Comparison of ENCODE assay signal across 20 mouse cellular contexts in the genomic region with DNA sequence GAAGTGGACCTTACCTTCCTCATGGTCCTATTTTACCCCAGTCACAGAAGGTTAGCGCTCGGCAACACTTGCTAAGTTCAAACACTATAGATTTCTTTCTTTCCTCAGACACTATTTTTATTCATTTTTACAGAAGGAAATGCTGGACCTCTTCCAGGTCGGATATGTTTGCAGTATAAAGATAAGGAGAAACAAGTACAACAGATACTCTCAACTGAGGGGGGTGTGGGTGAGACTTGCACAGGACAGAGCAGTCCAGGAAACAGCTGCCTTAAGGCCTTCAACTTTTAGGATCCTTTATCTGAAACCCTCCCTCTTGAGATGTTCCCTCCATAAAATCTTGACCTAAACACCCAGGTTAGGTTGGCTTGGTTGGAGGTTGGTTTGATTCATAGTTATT.
A peak's percentile ranks its signal among the peaks of the same experiment; 100 is the strongest.
DNase-seq lines count a peak whose midpoint lies in the region; ATAC-seq and TF ChIP-seq lines count a peak whose summit lies in the region.
"Had no signal": no experiment of that assay in that cellular context is flagged by ENCODE, and none has a peak within 500 bp of the region (broad histone marks: within the 10 kb centered on the region; RNA-seq: fewer than 3 reads in every experiment).

No protein-coding gene starts in this region.

- 50% methylated on average over 3 of the region's 3 CpGs for WGBS in heart, postnatal 0 days
- 36% methylated on average over 3 of the region's 3 CpGs for WGBS in lung, embryonic 14.5 days

- no peak overlapping the region for H3K27ac ChIP-seq in heart, postnatal 0 days (ENCODE audit: low read depth)
- H3K27ac ChIP-seq in lung, embryonic 14.5 days (ENCODE audit: low read depth) = no peak overlapping the region
- H3K27ac ChIP-seq: embryonic facial prominence, embryonic 12.5 days; forebrain, embryonic 12.5 days; gastrocnemius, adult 2 months; hindbrain, embryonic 12.5 days; intestine, embryonic 15.5 days; neural tube, embryonic 12.5 days; stomach, postnatal 0 days had no signal

- no peak for TF ChIP-seq EP300 in heart, postnatal 0 days (IDR thresholded peaks at IDR 0.05; ENCODE audit: low read depth)

- no peaks in the 10 kb centered on the region for H3K27me3 ChIP-seq in heart, postnatal 0 days (ENCODE audit: control insufficient read depth, insufficient read depth, low read length)
- H3K27me3 ChIP-seq in lung, embryonic 14.5 days (ENCODE audit: insufficient read depth, low read length) = no peaks in the 10 kb centered on the region
- H3K27me3 ChIP-seq: hindbrain, embryonic 12.5 days; intestine, embryonic 15.5 days; neural tube, embryonic 12.5 days had no signal

- no peak overlapping the region for H3K4me2 ChIP-seq in heart, postnatal 0 days (ENCODE audit: low read depth, low read length)
- H3K4me2 ChIP-seq in lung, embryonic 14.5 days = no peak overlapping the region
- H3K4me2 ChIP-seq: embryonic facial prominence, embryonic 12.5 days; forebrain, embryonic 12.5 days; hindbrain, embryonic 12.5 days; intestine, embryonic 15.5 days; neural tube, embryonic 12.5 days had no signal

- H3K4me3 ChIP-seq in heart, postnatal 0 days (ENCODE audit: low read depth, low read length) = no peak overlapping the region
- H3K4me3 ChIP-seq in lung, embryonic 14.5 days (ENCODE audit: low read depth, low read length) = no peak overlapping the region
- H3K4me3 ChIP-seq: embryonic facial prominence, embryonic 12.5 days; forebrain, embryonic 12.5 days; gastrocnemius, adult 2 months; hindbrain, embryonic 12.5 days; intestine, embryonic 15.5 days; neural tube, embryonic 12.5 days had no signal

- H3K36me3 ChIP-seq in heart, postnatal 0 days (replicated peaks; ENCODE audit: control insufficient read depth, insufficient read depth, low read length) = no peaks in the 10 kb centered on the region
- H3K36me3 ChIP-seq in lung, embryonic 14.5 days (ENCODE audit: insufficient read depth) = no peaks in the 10 kb centered on the region
- H3K36me3 ChIP-seq: embryonic facial prominence, embryonic 12.5 days; forebrain, embryonic 12.5 days; hindbrain, embryonic 12.5 days; intestine, embryonic 15.5 days; neural tube, embryonic 12.5 days had no signal

- intact Hi-C loops in heart, postnatal 25 days (cut with DNase I) = no loop called here

- TF ChIP-seq CTCF in heart, postnatal 0 days (IDR thresholded peaks at IDR 0.05; ENCODE audit: low read depth) = no peak
- no peak for TF ChIP-seq CTCF in lung, embryonic 14.5 days (IDR thresholded peaks at IDR 0.05; ENCODE audit: low read depth)

- no peak overlapping the region for H3K9ac ChIP-seq in heart, postnatal 0 days (replicated peaks; ENCODE audit: low read depth, low read length)
- no peak overlapping the region for H3K9ac ChIP-seq in lung, embryonic 14.5 days
- H3K9ac ChIP-seq: embryonic facial prominence, embryonic 12.5 days; forebrain, embryonic 12.5 days; hindbrain, embryonic 12.5 days; intestine, embryonic 15.5 days; neural tube, embryonic 12.5 days had no signal

- peak; percentile 36; the same call in 1 of the 2 replicates for ATAC-seq in heart, postnatal 0 days (ENCODE audit: insufficient read depth, low read depth)
- peak; percentile 69; the same call in 1 of the 2 replicates for ATAC-seq in lung, embryonic 14.5 days (ENCODE audit: insufficient read depth)
- ATAC-seq in common myeloid progenitor, adult 5-6 weeks (replicated peaks; ENCODE audit: low read depth, poor library complexity, severe bottlenecking) = peak; percentile 94
- ATAC-seq in megakaryocyte progenitor cell, adult 5-6 weeks (replicated peaks; ENCODE audit: poor library complexity) = peak; percentile 91
- ATAC-seq: intestine, embryonic 15.5 days had no signal

- DNase-seq in heart, postnatal 0 days (ENCODE audit: low spot score) = peak; percentile 24
- DNase-seq in heart, postnatal 25 days (ENCODE audit: low spot score) = no peak
- peak; percentile 63 for DNase-seq in lung, embryonic 14.5 days
- no peak for DNase-seq in lung, postnatal 14 days
- no peak for DNase-seq in frontal cortex, adult 2 months (ENCODE audit: extremely low spot score in 1 of 2, low spot score in 1 of 2)
- DNase-seq in right cerebral cortex, adult 18-20 months = no peak
- DNase-seq: adrenal gland, postnatal 10 days; B cell, adult 2 months; cerebellum, postnatal 14 days; gastrocnemius, adult 2 months; spleen, adult 18-20 months; thymus, postnatal 4 days had no signal

- no peaks in the 10 kb centered on the region for H3K9me3 ChIP-seq in heart, postnatal 0 days (replicated peaks; ENCODE audit: control insufficient read depth, low read length)
- H3K9me3 ChIP-seq in lung, embryonic 14.5 days (ENCODE audit: low read depth, low read length) = no peaks in the 10 kb centered on the region
- H3K9me3 ChIP-seq: embryonic facial prominence, embryonic 12.5 days; forebrain, embryonic 12.5 days; hindbrain, embryonic 12.5 days; intestine, embryonic 15.5 days; neural tube, embryonic 12.5 days had no signal

- no peaks in the 10 kb centered on the region for H3K4me1 ChIP-seq in heart, postnatal 0 days (ENCODE audit: control insufficient read depth, insufficient read depth)
- no peaks in the 10 kb centered on the region for H3K4me1 ChIP-seq in lung, embryonic 14.5 days (ENCODE audit: insufficient read depth)
- H3K4me1 ChIP-seq: embryonic facial prominence, embryonic 12.5 days; forebrain, embryonic 12.5 days; hindbrain, embryonic 12.5 days; intestine, embryonic 15.5 days; neural tube, embryonic 12.5 days had no signal

Comparison
In these comparisons a context has a peak if more than half of its experiments do, and no peak if none do; other contexts are left out.
1. DNase-seq: peak in heart, postnatal 0 days (single experiment) and lung, embryonic 14.5 days (single experiment); none in heart, postnatal 25 days (single experiment), lung, postnatal 14 days (single experiment), frontal cortex, adult 2 months (0 of 2) and right cerebral cortex, adult 18-20 months (single experiment).
2. ATAC-seq: peak in every context shown above with its lines; median percentile 94 in common myeloid progenitor, adult 5-6 weeks; 91 in megakaryocyte progenitor cell, adult 5-6 weeks; 69 in lung, embryonic 14.5 days; 36 in heart, postnatal 0 days.